Mouse (Mus musculus) cortical plate, adult 2 months (tissue): ENCODE measurements at regions not wholly inside any gene's neighbourhood (a gene's known extent, or its start where the extent isn't known, plus 50 kb on each side); places are given as distances from the start of the nearest gene placed in this dataset.

Experiments used
- H3K27ac ChIP-seq: fragments of 200-500 bp; 2 replicates; pipeline ENCODE4 v1.5.1; 2012; ENCODE audit warnings: low read length, control low read depth, inconsistent platforms; ENCODE audit not compliant: insufficient read depth
- H3K4me1 ChIP-seq: fragments of 200-500 bp; 2 replicates; pipeline ENCODE4 v1.6.1; 2011; ENCODE audit warnings: low read length; ENCODE audit not compliant: control insufficient read depth, insufficient read depth
- H3K4me3 ChIP-seq: fragments of 200-500 bp; 2 replicates; pipeline ENCODE4 v1.5.1; 2011; ENCODE audit warnings: mild to moderate bottlenecking, low read length, control low read depth; ENCODE audit not compliant: insufficient read depth
- CTCF ChIP-seq: fragments of 200-500 bp; IDR thresholded peaks from 2 replicates; pipeline ENCODE4 v1.5.1; 2011; ENCODE audit warnings: mild to moderate bottlenecking, control low read depth, low read length; ENCODE audit not compliant: insufficient read depth; ENCODE audit errors: extremely low read depth
- POLR2A ChIP-seq: fragments of 200-500 bp; IDR thresholded peaks from 2 replicates; pipeline ENCODE4 v1.6.1; 2011; ENCODE audit warnings: mild to moderate bottlenecking, low read length, control low read depth; ENCODE audit not compliant: insufficient read depth; ENCODE audit errors: extremely low read depth

DNA sequence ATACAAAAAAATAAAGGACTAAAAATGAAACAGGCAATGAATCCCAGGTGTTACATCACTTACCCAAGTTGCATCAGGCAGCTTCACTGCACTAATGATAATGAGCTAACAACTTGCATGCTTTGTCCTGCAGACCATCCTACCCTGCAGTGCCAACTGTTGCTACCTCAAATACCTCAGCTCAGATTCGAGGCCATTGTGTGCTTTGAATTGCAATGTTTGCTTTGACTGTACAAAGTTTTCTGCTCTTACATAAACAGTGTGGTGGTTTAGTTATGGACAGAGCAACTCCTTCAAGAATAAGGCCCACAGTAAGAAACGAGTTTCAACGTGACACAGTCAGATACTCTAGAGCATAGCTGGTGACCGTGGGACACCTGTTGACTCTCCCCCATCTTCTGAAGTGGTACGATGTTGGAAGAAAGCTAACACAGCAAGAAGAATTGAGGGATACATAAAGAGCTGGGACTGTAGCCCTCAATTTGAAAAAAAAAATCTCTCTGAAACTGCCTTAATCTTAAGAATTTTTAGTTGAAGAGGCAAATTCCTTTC is 212.1 kb upstream of the Mctp2 start:
- H3K4me1 ChIP-seq = no peaks in the 10 kb centered on the region
- no peak overlapping the region for H3K4me3 ChIP-seq
- TF ChIP-seq CTCF (no peak), POLR2A (no peak)
- no peak overlapping the region for H3K27ac ChIP-seq

DNA sequence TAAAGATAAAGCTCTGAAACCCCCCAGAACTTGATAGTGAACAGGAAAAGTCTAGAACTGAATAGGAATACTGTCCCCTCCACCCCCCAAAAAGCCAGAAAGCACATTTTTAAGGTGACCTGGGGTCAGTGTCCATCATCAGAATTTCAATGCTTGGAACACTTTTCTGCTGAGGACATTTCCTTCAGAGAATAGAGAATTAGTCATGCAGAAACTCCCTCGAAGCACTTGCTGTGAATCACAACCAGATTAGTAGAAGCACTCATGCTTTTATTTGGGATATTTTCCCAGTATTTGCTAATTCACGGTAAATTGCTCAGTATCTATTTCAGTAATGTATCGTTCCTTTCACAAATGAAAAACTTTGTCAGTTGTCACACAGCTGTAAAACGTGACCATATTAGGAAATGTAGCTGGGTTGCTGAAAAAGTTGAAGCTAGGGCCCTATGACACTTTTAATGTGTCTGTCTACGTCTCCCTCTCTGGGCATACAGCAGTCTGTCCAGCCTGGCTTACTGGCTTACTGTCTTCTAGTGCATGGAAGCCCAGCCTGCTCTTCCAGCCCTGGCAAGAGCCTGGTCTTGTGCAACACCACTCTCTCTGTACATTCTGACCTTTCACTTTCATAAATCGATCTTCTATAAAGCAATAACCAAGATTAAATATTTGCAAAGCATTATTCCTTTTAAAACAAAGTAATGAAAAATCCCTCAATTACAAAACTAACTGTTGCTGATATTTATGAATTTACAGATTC is 213.1 kb upstream of the Mctp2 start:
- no peak overlapping the region for H3K27ac ChIP-seq
- no peak overlapping the region for H3K4me3 ChIP-seq
- TF ChIP-seq POLR2A = no peak
- TF ChIP-seq CTCF = no peak
- H3K4me1 ChIP-seq = no peaks in the 10 kb centered on the region

DNA sequence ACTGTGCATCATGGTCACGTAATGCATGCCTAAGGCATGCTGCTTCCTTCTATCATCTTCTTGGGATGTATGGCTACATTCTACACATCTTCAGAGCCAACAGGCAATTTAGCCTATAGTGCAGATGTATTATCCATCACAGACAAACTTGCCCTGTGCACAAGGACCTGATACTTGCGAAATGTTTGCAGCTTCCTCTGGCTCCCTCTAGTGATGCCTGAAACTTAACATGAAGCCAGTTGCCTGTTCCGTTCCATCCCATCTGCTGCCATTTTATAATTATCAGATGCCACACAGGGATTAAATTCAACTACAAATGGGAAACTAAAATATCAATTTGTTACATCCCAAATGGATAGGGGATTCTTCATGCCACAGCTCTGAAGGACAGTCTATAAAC is 222.5 kb upstream of the Mctp2 start:
- Histone ChIP-seq H3K4me1 (no peaks in the 10 kb centered on the region), H3K4me3 (no peak overlapping the region), H3K27ac (no peak overlapping the region)
- TF ChIP-seq POLR2A (no peak), CTCF (peak; percentile 30; the same call in 1 of the 2 replicates)

DNA sequence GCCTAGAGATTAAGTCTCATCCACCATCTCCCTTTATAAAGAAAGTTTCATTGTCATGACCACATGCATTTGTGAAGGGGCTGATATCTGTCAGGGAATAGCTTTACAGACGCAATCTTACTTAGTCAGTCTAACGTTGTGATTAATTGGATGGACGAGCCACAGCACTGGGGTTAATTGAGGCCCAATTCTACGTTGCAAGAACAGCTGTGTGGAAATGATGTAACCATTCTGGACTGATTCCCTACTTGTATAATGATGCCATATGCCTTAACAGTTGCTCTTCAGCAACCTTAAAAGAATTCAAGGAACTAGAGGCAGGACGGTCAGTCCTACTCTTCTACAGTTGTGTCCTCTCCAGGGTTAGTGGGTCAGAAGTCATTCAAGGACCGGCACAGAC is 231.9 kb upstream of the Mctp2 start:
- H3K4me3 ChIP-seq = no peak overlapping the region
- TF ChIP-seq CTCF (no peak), POLR2A (no peak)
- H3K4me1 ChIP-seq = no peaks in the 10 kb centered on the region
- no peak overlapping the region for H3K27ac ChIP-seq

DNA sequence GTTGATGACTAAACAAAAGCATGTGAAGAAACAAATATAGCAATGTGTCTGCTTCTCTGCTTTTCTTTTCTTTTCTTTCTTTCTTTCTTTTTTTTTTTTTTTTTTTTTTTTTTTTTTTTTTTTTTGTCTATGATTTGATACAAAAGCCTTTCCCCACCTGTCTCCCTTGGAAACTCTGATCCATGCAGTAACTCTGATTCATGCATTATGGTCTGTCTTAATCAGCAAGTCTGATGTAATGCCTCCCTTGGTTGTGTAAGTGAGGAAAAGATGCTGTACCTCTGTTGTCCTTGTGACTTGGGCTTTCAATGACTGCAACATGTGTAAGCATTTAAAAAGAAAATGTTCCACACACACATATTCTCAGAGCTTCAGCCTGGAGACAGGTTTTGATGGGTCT is 233.5 kb upstream of the Mctp2 start:
- no peaks in the 10 kb centered on the region for H3K4me1 ChIP-seq
- TF ChIP-seq CTCF (no peak), POLR2A (no peak)
- H3K4me3 ChIP-seq = no peak overlapping the region
- no peak overlapping the region for H3K27ac ChIP-seq

DNA sequence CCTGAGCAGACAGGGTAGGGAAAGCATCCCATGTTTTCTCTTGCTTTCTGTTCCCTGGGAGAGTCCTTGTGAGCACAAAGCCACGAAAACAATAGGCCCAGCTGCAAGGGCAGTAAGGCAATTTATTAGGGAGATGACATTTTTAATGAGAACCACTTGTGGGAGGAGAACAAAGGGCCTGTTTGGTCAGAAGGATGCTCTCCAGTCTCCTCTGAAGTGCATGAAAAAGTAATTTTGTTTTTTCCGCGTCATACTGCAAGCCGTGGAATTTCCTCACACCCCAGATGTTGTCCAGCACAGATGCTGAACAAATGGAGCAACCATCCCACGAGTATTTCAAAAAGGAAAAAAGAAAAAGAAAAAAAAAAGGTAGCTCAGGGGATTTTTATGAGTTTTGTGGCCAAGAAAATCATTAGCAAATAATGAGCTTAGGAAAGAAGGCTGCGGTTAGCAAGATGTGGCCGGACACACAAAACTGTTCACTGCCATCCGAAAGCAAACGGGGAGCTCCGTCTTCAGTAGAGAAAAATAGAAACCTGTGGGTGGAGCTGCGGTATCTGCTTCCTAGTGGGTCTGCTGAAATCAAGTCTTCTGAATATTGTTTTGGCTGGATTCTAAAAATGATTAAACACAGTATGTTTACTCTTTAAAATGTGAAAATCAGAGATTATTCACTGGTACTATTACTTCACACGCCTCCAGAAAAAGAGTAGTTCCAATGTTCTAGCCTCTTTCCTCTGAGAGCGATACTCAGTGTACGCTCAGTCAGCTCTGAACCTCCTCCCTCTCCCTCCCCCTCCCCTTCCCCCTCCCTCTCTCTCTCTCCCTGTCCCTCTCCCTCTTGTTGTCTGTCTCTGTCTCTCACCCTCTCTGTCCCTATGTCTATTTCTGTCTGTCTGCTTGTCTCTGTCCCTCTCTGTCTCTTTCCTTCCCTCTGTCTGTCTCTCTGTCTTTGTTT is 235.4 kb upstream of the Mctp2 start:
- no peaks in the 10 kb centered on the region for H3K4me1 ChIP-seq
- no peak overlapping the region for H3K4me3 ChIP-seq
- TF ChIP-seq POLR2A = no peak
- TF ChIP-seq CTCF = no peak
- H3K27ac ChIP-seq = no peak overlapping the region

DNA sequence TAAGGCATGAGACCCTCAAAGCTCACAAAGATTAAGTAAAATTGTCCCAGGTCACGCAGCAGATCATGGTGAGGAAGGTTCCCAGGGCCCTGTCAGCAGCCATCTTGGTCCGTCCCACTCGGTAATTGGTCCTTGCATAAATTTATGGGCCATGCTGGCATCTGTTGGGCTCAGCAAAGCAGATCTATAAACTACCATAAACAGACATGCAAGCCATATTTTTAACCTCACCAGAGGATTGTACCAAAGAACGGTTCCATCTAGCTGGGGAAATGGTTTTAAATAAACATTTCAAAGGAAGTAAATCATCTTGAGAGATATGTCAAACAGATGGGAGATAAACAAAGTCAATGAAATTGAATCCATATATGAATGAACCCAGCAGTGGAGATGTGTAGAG is 237.1 kb upstream of the Mctp2 start:
- no peak overlapping the region for H3K27ac ChIP-seq
- no peaks in the 10 kb centered on the region for H3K4me1 ChIP-seq
- no peak overlapping the region for H3K4me3 ChIP-seq
- TF ChIP-seq POLR2A (no peak), CTCF (no peak)

DNA sequence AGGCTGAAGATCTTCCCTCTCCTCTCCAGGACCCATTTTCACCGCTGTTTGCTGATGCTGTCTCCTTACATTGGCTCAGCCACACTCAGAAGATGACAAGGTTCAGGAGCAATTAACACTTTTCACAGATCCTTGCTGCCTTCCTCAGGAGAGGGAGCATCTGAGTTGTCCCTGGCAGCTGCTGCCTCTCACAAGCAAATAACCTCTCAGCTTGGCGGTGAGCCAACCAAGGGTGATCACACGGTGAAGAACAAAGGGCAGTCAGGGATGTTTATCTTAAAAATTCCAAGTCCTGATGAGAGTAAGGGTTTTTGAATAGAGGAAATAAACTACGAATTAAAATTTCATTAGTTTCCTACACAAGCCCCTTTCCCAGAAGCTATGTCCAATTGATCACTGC is 237.5 kb upstream of the Mctp2 start:
- no peaks in the 10 kb centered on the region for H3K4me1 ChIP-seq
- TF ChIP-seq POLR2A (no peak), CTCF (no peak)
- H3K27ac ChIP-seq = no peak overlapping the region
- H3K4me3 ChIP-seq = no peak overlapping the region

DNA sequence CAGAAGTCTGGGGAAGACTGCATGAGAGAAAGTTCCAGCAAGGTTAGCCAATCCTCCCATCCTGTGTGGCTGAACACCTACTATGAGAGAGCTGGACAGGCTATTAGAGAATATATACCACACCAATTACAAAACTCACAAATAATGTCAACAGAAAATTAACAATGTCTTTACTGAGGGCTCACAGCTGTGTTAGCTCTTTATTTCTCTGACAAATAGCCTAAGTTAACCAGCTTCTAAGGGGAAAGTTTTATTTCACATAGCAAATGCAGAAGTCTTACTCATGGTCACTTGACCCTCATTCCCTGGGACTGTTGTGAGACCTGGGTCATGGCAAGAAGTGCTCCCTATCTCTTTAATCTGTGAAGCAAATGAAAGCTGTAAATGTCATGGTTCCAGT is 261.0 kb upstream of the Mctp2 start:
- no peak overlapping the region for H3K27ac ChIP-seq
- TF ChIP-seq CTCF (no peak), POLR2A (no peak)
- H3K4me3 ChIP-seq = no peak overlapping the region

DNA sequence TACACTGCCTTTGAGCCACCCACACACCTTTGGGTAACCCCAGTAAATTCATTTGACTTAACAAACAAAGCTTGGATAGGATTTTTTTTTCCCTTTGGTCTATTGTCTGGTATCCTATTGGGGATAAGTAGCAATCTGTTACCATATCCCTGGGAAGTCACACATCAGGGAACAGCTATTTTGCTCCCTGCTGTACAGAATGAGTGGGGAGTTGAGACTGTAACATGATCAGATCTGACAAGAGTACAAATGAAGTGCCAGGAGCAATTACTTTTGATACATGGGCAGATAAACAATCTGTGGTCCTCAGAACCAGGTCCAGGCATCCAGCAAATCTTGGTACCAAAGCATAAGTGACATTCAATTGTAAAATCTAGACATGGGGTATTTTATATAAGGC is 262.8 kb upstream of the Mctp2 start:
- no peak for TF ChIP-seq POLR2A
- TF ChIP-seq CTCF = no peak

More for the DNA sequence above, 261.0 kb upstream of the Mctp2 start:
- H3K4me1 ChIP-seq = no peaks in the 10 kb centered on the region

More for the DNA sequence above, 262.8 kb upstream of the Mctp2 start:
- Histone ChIP-seq H3K4me3 (no peak overlapping the region), H3K27ac (no peak overlapping the region), H3K4me1 (no peaks in the 10 kb centered on the region)
